Mouse (Mus musculus): ENCODE data around the gene Luzp1. TPM values are rescaled to one million over a fixed set of nuclear protein-coding genes. Genes with fewer than 3 reads are reported as not detected.

The Luzp1 gene
- polyA plus RNA-seq, 1 experiment, result 21.0 TPM

GRCm38 (mm10) chr4:136454850-136455260, 14.7 kb upstream of the Luzp1 start:
- H3K4me1 ChIP-seq (ENCODE audit: control insufficient read depth, insufficient read depth, insufficient read length, low read length), result peaks cover 4% of the 10 kb centered on the region; the same call in 1 of the 2 replicates
- H3K27ac ChIP-seq (replicated peaks; ENCODE audit: low read depth, low read length), result no peak overlapping the region
- H3K4me3 ChIP-seq (ENCODE audit: insufficient read depth, low read depth, low read length), result peak overlapping the region; percentile 65

DNA sequence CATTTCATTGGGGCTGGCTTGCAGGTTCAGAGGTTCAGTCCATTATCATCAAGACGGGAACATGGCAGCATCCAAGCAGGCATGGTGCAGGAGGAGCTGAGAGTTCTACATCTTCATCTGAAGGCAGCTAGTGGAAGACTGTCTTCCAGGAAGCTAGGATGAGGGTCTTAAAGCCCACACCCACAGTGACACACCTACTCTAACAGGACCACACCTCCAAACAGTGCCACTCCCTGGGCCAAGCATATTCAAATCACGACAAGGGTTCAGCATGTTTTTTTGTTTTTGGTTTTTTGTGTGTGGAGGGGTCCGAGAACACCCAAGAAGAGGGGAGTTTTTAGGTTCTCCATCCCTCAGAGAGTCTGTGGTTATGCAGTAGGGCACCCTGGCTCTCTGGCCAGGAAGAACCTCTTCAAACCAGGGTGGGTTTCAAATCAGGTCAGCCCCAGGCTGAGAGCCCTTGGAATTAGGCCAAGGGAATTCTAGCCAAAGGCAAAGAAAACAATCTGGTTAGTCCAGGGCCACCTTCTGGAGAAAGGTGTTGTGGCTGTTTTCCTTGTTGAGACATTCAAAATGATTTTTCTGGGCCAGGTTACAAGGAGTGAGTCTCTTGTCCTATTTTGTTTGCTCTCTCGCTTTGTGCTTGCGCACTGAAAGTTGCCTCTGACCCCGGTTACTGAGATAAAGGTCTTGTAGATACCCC, 12.9 kb upstream of the Luzp1 start:
- Histone ChIP-seq H3K4me3 (ENCODE audit: insufficient read depth, low read depth, low read length) (no peak overlapping the region), H3K27ac (replicated peaks; ENCODE audit: low read depth, low read length) (no peak overlapping the region), H3K4me1 (ENCODE audit: control insufficient read depth, insufficient read depth, insufficient read length, low read length) (peaks cover 5% of the 10 kb centered on the region; the same call in 1 of the 2 replicates)

DNA sequence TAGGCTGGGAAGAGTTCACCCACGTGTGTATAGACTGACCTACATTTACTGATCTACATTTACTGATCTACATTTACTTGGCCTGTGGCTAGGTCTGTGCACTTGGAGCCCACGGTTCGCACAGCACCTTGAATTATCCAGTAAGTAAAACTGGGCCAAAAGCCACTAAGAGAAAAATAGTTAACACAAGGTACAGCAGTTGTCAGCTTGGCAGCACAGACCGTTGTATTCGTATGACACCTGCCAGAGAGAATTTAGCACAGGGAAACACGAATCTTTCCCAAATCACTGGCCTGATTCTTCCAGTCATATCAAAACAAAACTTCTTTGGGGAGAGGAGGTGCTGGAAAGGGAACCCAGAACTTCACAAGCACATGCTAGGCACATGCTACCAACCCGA, 11.3 kb upstream of the Luzp1 start:
- no peak overlapping the region for H3K4me3 ChIP-seq (ENCODE audit: insufficient read depth, low read depth, low read length)

GRCm38 (mm10) chr4:136459210-136459609, 10.4 kb upstream of the Luzp1 start:
- H3K27ac ChIP-seq (replicated peaks; ENCODE audit: low read depth, low read length), result peak overlapping the region; percentile 16; the same call in 1 of the 2 replicates
- H3K4me3 ChIP-seq (ENCODE audit: insufficient read depth, low read depth, low read length), result no peak overlapping the region
- H3K4me1 ChIP-seq (ENCODE audit: control insufficient read depth, insufficient read depth, insufficient read length, low read length), result peaks cover 13% of the 10 kb centered on the region; the same call in 1 of the 2 replicates

More for the DNA sequence above, 11.3 kb upstream of the Luzp1 start:
- peaks cover 9% of the 10 kb centered on the region; the same call in 1 of the 2 replicates for H3K4me1 ChIP-seq (ENCODE audit: control insufficient read depth, insufficient read depth, insufficient read length, low read length)
- 0 out of 2 replicates have a peak overlapping the region, but pooled peaks have one; percentile 0 for H3K27ac ChIP-seq (replicated peaks; ENCODE audit: low read depth, low read length)

DNA sequence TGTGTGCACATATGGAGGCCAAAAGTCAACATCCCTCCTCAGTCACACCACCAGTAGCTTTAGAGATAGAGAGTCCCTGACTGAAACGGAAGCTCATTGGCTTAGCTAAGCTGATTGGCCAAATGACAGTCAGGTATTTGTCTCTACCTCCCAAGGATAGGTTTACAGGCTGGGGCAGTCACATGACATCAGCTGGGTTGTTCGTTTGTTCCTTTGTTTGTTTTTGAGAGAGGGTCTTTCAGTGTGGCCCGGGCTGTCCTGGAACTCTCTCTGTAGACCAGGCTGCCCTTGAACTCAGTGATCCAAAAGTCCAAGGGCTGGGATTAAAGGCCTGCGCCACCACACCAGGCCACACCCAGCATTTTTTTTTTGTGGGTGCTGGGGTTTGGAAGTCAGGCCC, 8.4 kb upstream of the Luzp1 start:
- no peak overlapping the region for H3K4me3 ChIP-seq (ENCODE audit: insufficient read depth, low read depth, low read length)
- H3K27ac ChIP-seq (replicated peaks; ENCODE audit: low read depth, low read length), result peak overlapping the region; percentile 90
- H3K4me1 ChIP-seq (ENCODE audit: control insufficient read depth, insufficient read depth, insufficient read length, low read length), result peaks cover 30% of the 10 kb centered on the region

DNA sequence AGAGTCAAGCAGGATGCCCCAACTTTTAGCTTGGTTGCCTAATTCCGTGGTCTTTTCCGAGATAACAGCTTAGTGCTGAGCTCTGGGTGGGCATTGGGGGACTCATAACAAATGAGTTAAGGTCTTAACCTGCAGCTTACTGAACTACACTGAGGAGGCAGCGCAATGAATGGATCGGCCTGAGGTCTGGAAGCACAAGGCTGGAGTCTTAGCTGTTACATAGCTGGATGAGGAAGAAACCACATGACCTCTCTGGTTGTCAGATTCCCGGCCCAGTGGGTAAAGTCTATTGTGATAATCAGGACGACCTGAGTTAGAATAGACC, 7.8 kb upstream of the Luzp1 start:
- peaks cover 32% of the 10 kb centered on the region for H3K4me1 ChIP-seq (ENCODE audit: control insufficient read depth, insufficient read depth, insufficient read length, low read length)
- H3K27ac ChIP-seq (replicated peaks; ENCODE audit: low read depth, low read length), result peak overlapping the region; percentile 90

GRCm38 (mm10) chr4:136462086-136462838, 7.3 kb upstream of the Luzp1 start, which contains the start of gene 6030445D17Rik:
Gene 6030445D17Rik (plus strand): TSS chr4:136462250.
- Histone ChIP-seq H3K27ac (replicated peaks; ENCODE audit: low read depth, low read length) (peak within 1 kb of the TSS; percentile 90), H3K4me1 (ENCODE audit: control insufficient read depth, insufficient read depth, insufficient read length, low read length) (peaks cover 33% of the 10 kb centered on the region), H3K4me3 (ENCODE audit: insufficient read depth, low read depth, low read length) (peak within 1 kb of the TSS; percentile 88)

More for the DNA sequence above, 7.8 kb upstream of the Luzp1 start:
- H3K4me3 ChIP-seq (ENCODE audit: insufficient read depth, low read depth, low read length), result peak overlapping the region; percentile 88

DNA sequence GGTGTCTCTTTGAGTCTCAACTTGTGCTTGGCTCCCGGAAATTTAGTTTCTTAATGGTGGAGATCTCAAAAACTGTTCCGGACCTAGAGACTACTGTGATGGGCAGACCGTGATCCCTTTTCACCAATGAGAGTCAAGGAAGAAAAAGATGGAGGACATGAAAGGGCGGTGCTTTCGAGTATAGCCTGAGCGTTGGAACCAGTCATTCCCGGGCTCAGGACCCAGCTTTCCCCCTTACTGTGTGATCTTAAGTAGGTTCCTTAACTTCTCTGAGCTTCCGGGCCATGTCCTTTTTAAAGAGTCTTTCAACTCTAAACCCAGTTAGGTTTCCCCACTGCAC, 6.8 kb upstream of the Luzp1 start:
- H3K4me1 ChIP-seq (ENCODE audit: control insufficient read depth, insufficient read depth, insufficient read length, low read length), result peaks cover 35% of the 10 kb centered on the region
- peak overlapping the region; percentile 89 for H3K27ac ChIP-seq (replicated peaks; ENCODE audit: low read depth, low read length)
- H3K4me3 ChIP-seq (ENCODE audit: insufficient read depth, low read depth, low read length), result peak overlapping the region; percentile 88

- Histone ChIP-seq H3K4me1 (ENCODE audit: control insufficient read depth, insufficient read depth, insufficient read length, low read length) (peaks cover 37% of the 10 kb centered on the region), H3K4me3 (ENCODE audit: insufficient read depth, low read depth, low read length) (peak overlapping the region; percentile 88), H3K27ac (replicated peaks; ENCODE audit: low read depth, low read length) (peak overlapping the region; percentile 89)
Measured at GRCm38 (mm10) chr4:136463436-136463835, 6.1 kb upstream of the Luzp1 start.

DNA sequence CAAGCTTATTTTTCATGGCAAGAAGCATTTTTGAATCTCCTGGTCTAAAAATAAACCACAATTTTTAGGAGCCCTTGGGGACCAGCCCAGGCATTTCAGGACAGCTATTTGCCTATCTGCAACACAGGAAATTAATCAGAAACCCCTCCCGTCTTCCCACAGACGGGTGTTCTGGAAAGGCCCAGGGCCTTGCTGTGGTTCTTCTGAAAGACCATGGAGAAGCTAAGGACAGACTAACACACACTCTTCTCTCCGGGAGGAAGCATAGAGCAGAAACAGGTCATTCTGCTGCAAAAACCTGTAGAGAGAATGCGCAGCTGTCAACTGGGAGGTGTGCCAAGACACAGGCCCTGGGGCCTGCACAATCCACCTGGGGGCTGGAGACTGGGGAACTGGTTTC, 3.3 kb upstream of the Luzp1 start:
- H3K4me3 ChIP-seq (ENCODE audit: insufficient read depth, low read depth, low read length), result no peak overlapping the region

GRCm38 (mm10) chr4:136468553-136469327, 821 bp upstream of the Luzp1 start:
- Histone ChIP-seq H3K4me1 (ENCODE audit: control insufficient read depth, insufficient read depth, insufficient read length, low read length) (peaks cover 39% of the 10 kb centered on the region), H3K4me3 (ENCODE audit: insufficient read depth, low read depth, low read length) (peak overlapping the region; percentile 49; the same call in 1 of the 2 replicates), H3K27ac (replicated peaks; ENCODE audit: low read depth, low read length) (peak overlapping the region; percentile 79)

More for the DNA sequence above, 3.3 kb upstream of the Luzp1 start:
- H3K27ac ChIP-seq (replicated peaks; ENCODE audit: low read depth, low read length), result peak overlapping the region; percentile 65
- H3K4me1 ChIP-seq (ENCODE audit: control insufficient read depth, insufficient read depth, insufficient read length, low read length), result peaks cover 42% of the 10 kb centered on the region

- Histone ChIP-seq H3K27ac (replicated peaks; ENCODE audit: low read depth, low read length) (peak overlapping the region; percentile 94), H3K4me3 (ENCODE audit: insufficient read depth, low read depth, low read length) (peak overlapping the region; percentile 71), H3K4me1 (ENCODE audit: control insufficient read depth, insufficient read depth, insufficient read length, low read length) (peaks cover 34% of the 10 kb centered on the region)
Measured at GRCm38 (mm10) chr4:136469941-136470346, 383 bp downstream of the Luzp1 start.

DNA sequence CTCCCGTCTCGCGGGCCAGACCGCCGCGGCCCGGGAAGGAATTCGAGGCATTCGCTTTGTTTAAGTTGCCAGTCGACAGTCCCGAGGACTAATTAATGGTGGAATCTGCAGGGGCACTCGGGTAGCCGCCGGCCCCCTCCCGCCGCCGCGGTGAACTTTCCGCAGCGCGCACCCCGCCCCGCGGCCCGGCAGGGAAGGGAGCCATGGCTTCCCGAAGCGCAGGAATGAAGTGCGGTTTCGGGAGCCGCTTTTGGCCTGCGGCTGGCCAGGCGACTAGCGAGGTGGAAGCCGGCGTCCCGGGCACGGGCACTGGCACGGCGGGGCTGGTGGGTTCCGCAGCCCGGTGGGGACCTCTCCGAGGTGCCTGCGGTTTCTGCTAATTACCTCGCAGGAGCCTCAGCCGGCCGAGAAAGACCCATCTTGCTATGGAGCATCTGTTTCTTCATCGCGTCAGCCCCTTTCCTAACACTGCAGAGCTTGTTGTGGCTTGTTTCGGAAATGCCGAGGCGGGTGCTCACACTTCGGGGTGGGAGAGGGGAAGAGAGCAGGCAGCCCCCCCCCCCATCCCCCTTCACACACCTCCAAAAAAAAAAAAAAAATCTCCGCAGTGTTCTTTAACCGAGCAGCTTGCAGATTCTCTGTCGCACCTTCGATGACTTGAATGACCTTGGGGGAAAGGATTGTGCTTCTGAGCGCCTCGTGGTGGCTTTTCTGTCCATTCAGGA, 948 bp downstream of the Luzp1 start:
- Histone ChIP-seq H3K4me1 (ENCODE audit: control insufficient read depth, insufficient read depth, insufficient read length, low read length) (peaks cover 30% of the 10 kb centered on the region), H3K4me3 (ENCODE audit: insufficient read depth, low read depth, low read length) (peak overlapping the region; percentile 71), H3K27ac (replicated peaks; ENCODE audit: low read depth, low read length) (peak overlapping the region; percentile 94)

DNA sequence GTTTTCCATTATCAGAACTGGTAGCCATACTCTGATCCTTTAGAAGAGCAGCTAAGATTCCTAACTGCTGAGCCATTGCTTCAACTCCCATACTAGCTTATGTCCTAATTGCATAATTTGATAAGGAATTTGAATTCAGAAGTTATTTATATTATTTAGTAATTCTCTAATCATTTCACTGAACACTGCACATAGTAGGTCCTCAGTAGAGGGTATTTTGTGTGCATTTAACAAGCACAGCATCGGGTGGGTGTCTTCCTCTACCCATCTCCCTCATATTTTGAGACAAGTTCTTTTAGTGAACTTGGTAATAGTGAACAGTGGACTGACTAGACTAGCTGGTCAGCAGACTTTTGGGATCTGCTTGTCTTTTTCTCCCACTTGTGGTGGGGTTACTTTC, 7.1 kb downstream of the Luzp1 start:
- H3K27ac ChIP-seq (replicated peaks; ENCODE audit: low read depth, low read length), result no peak overlapping the region
- H3K4me1 ChIP-seq (ENCODE audit: control insufficient read depth, insufficient read depth, insufficient read length, low read length), result peaks cover 7% of the 10 kb centered on the region
- no peak overlapping the region for H3K4me3 ChIP-seq (ENCODE audit: insufficient read depth, low read depth, low read length)
